ENCODE assay signal across 29 mouse cellular contexts in the genomic region with DNA sequence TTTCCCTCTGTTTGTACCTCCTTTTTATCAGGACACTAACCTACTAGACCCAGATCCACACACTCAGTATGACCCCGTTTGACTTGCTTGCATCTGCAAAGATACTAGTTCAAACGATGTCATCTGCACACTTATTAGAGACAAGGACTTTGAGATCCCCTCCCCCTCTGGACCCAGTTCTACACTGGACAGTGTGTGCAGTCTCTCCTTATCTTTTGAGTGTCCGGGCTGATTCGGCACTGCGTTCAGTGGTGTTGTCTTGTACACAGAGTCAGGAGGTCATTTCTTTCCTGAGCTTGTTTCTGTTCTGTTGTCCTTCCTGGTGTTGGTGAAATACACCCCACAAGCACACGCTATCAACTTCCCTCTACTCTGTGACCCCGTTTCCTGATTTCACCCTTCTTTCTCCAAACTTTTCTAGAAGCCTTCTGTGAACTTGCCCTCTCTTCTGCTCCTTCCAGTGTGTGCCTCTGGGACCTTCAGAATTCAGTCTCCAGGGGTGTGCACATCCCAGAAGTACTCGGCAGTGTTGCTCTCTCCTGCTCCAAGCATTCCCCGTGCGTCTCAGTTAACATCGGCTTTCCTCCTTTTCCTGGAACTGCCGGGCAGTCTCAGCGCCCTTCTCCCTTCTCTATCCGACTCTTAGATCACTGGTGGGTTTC. TPM values are rescaled to one million over a fixed set of nuclear protein-coding genes. Genes with fewer than 3 reads are reported as not detected.
DNase-seq lines count a peak whose midpoint lies in the region; ATAC-seq lines count a peak whose summit lies in the region.
"Had no signal": no experiment of that assay in that cellular context is flagged by ENCODE, and none has a peak within 500 bp of the region (broad histone marks: within the 10 kb centered on the region; RNA-seq: fewer than 3 reads in every experiment).

No protein-coding gene starts in this region.

- peak; percentile 71 for DNase-seq in heart, embryonic 10.5 days (ENCODE audit: low spot score)
- no peak for DNase-seq in heart, postnatal 25 days (ENCODE audit: low spot score)
- peak; percentile 17 for DNase-seq in embryonic facial prominence, embryonic 10.5 days (ENCODE audit: low spot score)
- no peak for DNase-seq in frontal cortex, adult 2 months (ENCODE audit: extremely low spot score in 1 of 2, low spot score in 1 of 2)
- DNase-seq in kidney, adult 18-20 months, result no peak
- no peak for DNase-seq in gastrocnemius, postnatal 14 days
- DNase-seq: B cell, adult 2 months; cerebellum, adult 11 months; cerebellum, postnatal 10 days; kidney, postnatal 36 days; layer of hippocampus, postnatal 36 days; lung, adult 18-20 months; lung, postnatal 10 days; right cerebral cortex, postnatal 14 days had no signal

- H3K9me3 ChIP-seq in heart, embryonic 10.5 days, result no peaks in the 10 kb centered on the region
- H3K9me3 ChIP-seq in embryonic facial prominence, embryonic 10.5 days, result no peaks in the 10 kb centered on the region
- no peaks in the 10 kb centered on the region for H3K9me3 ChIP-seq in heart, embryonic 14.5 days (ENCODE audit: control insufficient read depth, low read length)
- H3K9me3 ChIP-seq in liver, embryonic 12.5 days (replicated peaks), result no peaks in the 10 kb centered on the region
- H3K9me3 ChIP-seq: embryonic facial prominence, embryonic 12.5 days; forebrain, embryonic 12.5 days; G1E; hindbrain, embryonic 10.5 days; kidney, embryonic 15.5 days; limb, embryonic 12.5 days; midbrain, embryonic 15.5 days; neural tube, embryonic 12.5 days had no signal

- intact Hi-C loops in heart, postnatal 25 days (cut with DNase I), result loop anchor here (2.0 kb wide), 1 partner anchor 16 kb away; no protein-coding TSS in a partner anchor
- intact Hi-C loops in gastrocnemius, postnatal 14 days (cut with DNase I; ENCODE audit: low total_unique reads), result no loop called here

- peak overlapping the region; percentile 45 for H3K4me2 ChIP-seq in heart, embryonic 14.5 days (ENCODE audit: low read length)
- peak overlapping the region; percentile 10 for H3K4me2 ChIP-seq in liver, embryonic 12.5 days
- H3K4me2 ChIP-seq: embryonic facial prominence, embryonic 12.5 days; forebrain, embryonic 12.5 days; kidney, embryonic 15.5 days; limb, embryonic 12.5 days; midbrain, embryonic 15.5 days; neural tube, embryonic 12.5 days had no signal

- WGBS in heart, embryonic 10.5 days, result 19% methylated on average over 14 of the region's 14 CpGs
- WGBS in embryonic facial prominence, embryonic 10.5 days, result 54% methylated on average over 14 of the region's 14 CpGs
- WGBS in heart, embryonic 14.5 days, result 10% methylated on average over 14 of the region's 14 CpGs
- 19% methylated on average over 14 of the region's 14 CpGs for WGBS in liver, embryonic 12.5 days (ENCODE audit: insufficient replicate concordance)

- H3K9ac ChIP-seq in heart, embryonic 14.5 days (ENCODE audit: low read length), result no peak overlapping the region
- H3K9ac ChIP-seq in liver, embryonic 12.5 days, result no peak overlapping the region
- H3K9ac ChIP-seq: embryonic facial prominence, embryonic 12.5 days; forebrain, embryonic 12.5 days; kidney, embryonic 15.5 days; limb, embryonic 12.5 days; midbrain, embryonic 15.5 days; neural tube, embryonic 12.5 days had no signal

- no peaks in the 10 kb centered on the region for H3K27me3 ChIP-seq in heart, embryonic 10.5 days (ENCODE audit: insufficient read depth, poor library complexity, severe bottlenecking)
- no peaks in the 10 kb centered on the region for H3K27me3 ChIP-seq in embryonic facial prominence, embryonic 10.5 days (replicated peaks; ENCODE audit: low read depth, poor library complexity, severe bottlenecking)
- H3K27me3 ChIP-seq in heart, embryonic 14.5 days (ENCODE audit: control insufficient read depth, insufficient read depth, low read length), result no peaks in the 10 kb centered on the region
- H3K27me3 ChIP-seq in liver, embryonic 12.5 days (replicated peaks), result no peaks in the 10 kb centered on the region
- H3K27me3 ChIP-seq: CH12.LX; embryonic facial prominence, embryonic 12.5 days; forebrain, embryonic 12.5 days; kidney, embryonic 15.5 days; limb, embryonic 12.5 days; midbrain, embryonic 15.5 days; neural tube, embryonic 12.5 days; Patski had no signal

- no peaks in the 10 kb centered on the region for H3K36me3 ChIP-seq in heart, embryonic 10.5 days
- no peaks in the 10 kb centered on the region for H3K36me3 ChIP-seq in embryonic facial prominence, embryonic 10.5 days (replicated peaks)
- H3K36me3 ChIP-seq in heart, embryonic 14.5 days (ENCODE audit: control insufficient read depth, insufficient read depth, low read length), result no peaks in the 10 kb centered on the region
- no peaks in the 10 kb centered on the region for H3K36me3 ChIP-seq in liver, embryonic 12.5 days
- H3K36me3 ChIP-seq: embryonic facial prominence, embryonic 12.5 days; forebrain, embryonic 12.5 days; G1E; hindbrain, embryonic 10.5 days; kidney, embryonic 15.5 days; limb, embryonic 12.5 days; midbrain, embryonic 15.5 days; neural tube, embryonic 12.5 days had no signal

- peak overlapping the region; percentile 37 for H3K4me3 ChIP-seq in heart, embryonic 10.5 days
- H3K4me3 ChIP-seq in embryonic facial prominence, embryonic 10.5 days, result no peak overlapping the region
- H3K4me3 ChIP-seq in heart, embryonic 14.5 days (ENCODE audit: control insufficient read depth in 1 of 2, insufficient read depth in 1 of 2, low read depth in 1 of 2, low read length in 2 of 2), result no peak overlapping the region
- H3K4me3 ChIP-seq in liver, embryonic 12.5 days, result no peak overlapping the region
- H3K4me3 ChIP-seq: embryonic facial prominence, embryonic 12.5 days; forebrain, embryonic 12.5 days; hindbrain, embryonic 10.5 days; kidney, embryonic 15.5 days; limb, embryonic 12.5 days; midbrain, embryonic 15.5 days; neural tube, embryonic 12.5 days had no signal

- H3K27ac ChIP-seq in heart, embryonic 10.5 days, result peak overlapping the region; percentile 56
- 0 out of 2 replicates have a peak overlapping the region, but pooled peaks have one; percentile 30 for H3K27ac ChIP-seq in embryonic facial prominence, embryonic 10.5 days (replicated peaks)
- no peak overlapping the region for H3K27ac ChIP-seq in heart, embryonic 14.5 days (replicated peaks in 1 of 2; ENCODE audit: control insufficient read depth in 1 of 2, insufficient read depth in 1 of 2, low read depth in 2 of 2, low read length in 2 of 2)
- no peak overlapping the region for H3K27ac ChIP-seq in liver, embryonic 12.5 days
- H3K27ac ChIP-seq: embryonic facial prominence, embryonic 12.5 days; forebrain, embryonic 12.5 days; hindbrain, embryonic 10.5 days; hindbrain, postnatal 0 days; kidney, embryonic 15.5 days; limb, embryonic 12.5 days; midbrain, embryonic 15.5 days; neural tube, embryonic 12.5 days; stomach, postnatal 0 days had no signal

- peaks cover 69% of the 10 kb centered on the region for H3K4me1 ChIP-seq in heart, embryonic 10.5 days
- H3K4me1 ChIP-seq in embryonic facial prominence, embryonic 10.5 days, result peaks cover 26% of the 10 kb centered on the region
- peaks cover 16 to 37% of the 10 kb centered on the region in 2 experiments for H3K4me1 ChIP-seq in heart, embryonic 14.5 days (ENCODE audit: control insufficient read depth in 2 of 2, insufficient read depth in 2 of 2, low read length in 2 of 2)
- peaks cover 21% of the 10 kb centered on the region for H3K4me1 ChIP-seq in liver, embryonic 12.5 days
- H3K4me1 ChIP-seq: neural tube, embryonic 12.5 days had no signal

- ATAC-seq in heart, embryonic 14.5 days (ENCODE audit: insufficient number of reproducible peaks, insufficient read depth, low FRiP score, low read depth), result 0 out of 2 replicates have a peak, but pooled peaks have one; percentile 20
- ATAC-seq in liver, embryonic 12.5 days, result no peak; the same call in 1 of the 2 replicates
- ATAC-seq: hindbrain, postnatal 0 days; intestine, embryonic 16.5 days; midbrain, embryonic 15.5 days; Patski had no signal

RNA-seq across cellular contexts. Expression of a gene that starts 19.0 kb away (rescaled TPM):
- 4.3 and 4.5 TPM in 2 replicates for polyA plus RNA-seq in heart, embryonic 10.5 days (2016; fragmentation: Nextera tagmentation; extraction: Ambion mirVana)
- total RNA-seq in heart, postnatal 25 days (2021), result 1 to 10 TPM; 8.1 to 9.0 TPM
- polyA plus RNA-seq in embryonic facial prominence, embryonic 10.5 days (2016; fragmentation: Nextera tagmentation; extraction: Ambion mirVana), result 2.0 and 2.6 TPM in 2 replicates
- 4.2 and 4.6 TPM in 2 replicates for polyA plus RNA-seq in heart, embryonic 14.5 days (2014; fragmentation: Nextera tagmentation; extraction: Ambion mirVana)
- polyA plus RNA-seq in liver, embryonic 12.5 days (2016; fragmentation: Nextera tagmentation; extraction: Ambion mirVana), result 1.9 and 2.1 TPM in 2 replicates
- polyA plus RNA-seq in frontal cortex, adult 2 months (2012; rRNA removed), result 10.2 and 11.5 TPM in 2 replicates
- 1 to 10 TPM; 1.4 to 1.9 TPM for total RNA-seq in gastrocnemius, postnatal 14 days (2021)
- polyA plus RNA-seq: G1E had no signal

Comparison
In these comparisons a context has a peak if more than half of its experiments do, and no peak if none do; other contexts are left out.
1. DNase-seq: peak in heart, embryonic 10.5 days (single experiment) and embryonic facial prominence, embryonic 10.5 days (single experiment); none in heart, postnatal 25 days (single experiment), frontal cortex, adult 2 months (0 of 2), kidney, adult 18-20 months (single experiment) and gastrocnemius, postnatal 14 days (single experiment).
2. H3K27ac ChIP-seq: peak in heart, embryonic 10.5 days (single experiment) and embryonic facial prominence, embryonic 10.5 days (single experiment); none in heart, embryonic 14.5 days (0 of 2) and liver, embryonic 12.5 days (single experiment).